Mouse (Mus musculus) megakaryocyte progenitor cell, adult 5-6 weeks (primary cell): Measurements from ENCODE around the gene Kremen2. TPM values are rescaled to one million over a fixed set of nuclear protein-coding genes. Genes with fewer than 3 reads are reported as not detected.

Experiments used
- ATAC-seq: replicated peaks from 2 replicates; pipeline ENCODE4 v1.8.0; 2016; ENCODE audit warnings: mild to moderate bottlenecking, moderate TSS enrichment, inconsistent platforms; ENCODE audit not compliant: poor library complexity
- total RNA-seq, 2 experiments: library from RNA; stranded (forward) in 1 of 2; stranded (reverse) in 1 of 2; fragments of 157-497, 149-512 nt in 1 of 2; fragments of 200-1000 nt in 1 of 2; gene quantifications; 2 replicates each; pipeline versions ENCODE4 v1.2.3 to v1.2.4; 2015 to 2017

The Kremen2 gene
- total RNA-seq, 2 experiments from 2014 or later = 0.05 TPM; not detected in 1

- ATAC-seq = no peak
Observed at GRCm38 (mm10) chr17:23761155-23761554, 15.5 kb upstream of the Kremen2 start.

- no peak for ATAC-seq
Observed at GRCm38 (mm10) chr17:23760231-23760630, 14.6 kb upstream of the Kremen2 start.

GRCm38 (mm10) chr17:23758801-23759200 lies 13.2 kb upstream of the Kremen2 start:
- no peak for ATAC-seq

- ATAC-seq = no peak
Observed at GRCm38 (mm10) chr17:23757581-23757980, 11.9 kb upstream of the Kremen2 start.

- ATAC-seq = no peak
Observed at GRCm38 (mm10) chr17:23755689-23756088, 10.1 kb upstream of the Kremen2 start.

- no peak for ATAC-seq
Observed at GRCm38 (mm10) chr17:23749400-23750191, 4.0 kb upstream of the Kremen2 start.

GRCm38 (mm10) chr17:23748631-23749391 lies 3.2 kb upstream of the Kremen2 start:
- ATAC-seq = peak; percentile 71

GRCm38 (mm10) chr17:23748026-23748425 lies 2.4 kb upstream of the Kremen2 start:
- no peak for ATAC-seq

- ATAC-seq = no peak
Observed at GRCm38 (mm10) chr17:23747471-23747870, 1.8 kb upstream of the Kremen2 start.

- peak; percentile 48 for ATAC-seq
Observed at GRCm38 (mm10) chr17:23746767-23747166, 1.1 kb upstream of the Kremen2 start.

- ATAC-seq = peak; percentile 8; the same call in 1 of the 2 replicates
Observed at GRCm38 (mm10) chr17:23746311-23746710, 678 bp upstream of the Kremen2 start.

- ATAC-seq = no peak
Observed at GRCm38 (mm10) chr17:23744651-23745050, 982 bp downstream of the Kremen2 start.

- ATAC-seq = no peak
Observed at GRCm38 (mm10) chr17:23744076-23744475, 1.6 kb downstream of the Kremen2 start.

- no peak for ATAC-seq
Observed at GRCm38 (mm10) chr17:23742941-23743340, 2.7 kb downstream of the Kremen2 start.

- ATAC-seq = no peak
Observed at GRCm38 (mm10) chr17:23742210-23742793, 3.3 kb downstream of the Kremen2 start.

GRCm38 (mm10) chr17:23741359-23742209 lies 4.0 kb downstream of the Kremen2 start:
- no peak for ATAC-seq

- ATAC-seq = peak; percentile 51
Observed at GRCm38 (mm10) chr17:23740598-23741021, 5.0 kb downstream of the Kremen2 start, which contains the start of gene Paqr4. Gene Paqr4, minus strand, starts transcription at chr17:23740867.

- peak; percentile 78 for ATAC-seq
Observed at GRCm38 (mm10) chr17:23740136-23740584, 5.5 kb downstream of the Kremen2 start.

- ATAC-seq = no peak
Observed at GRCm38 (mm10) chr17:23739202-23740135, 6.2 kb downstream of the Kremen2 start.
